Mouse (Mus musculus) activated CD4-positive, CD25-positive, alpha-beta regulatory T cell (primary cell): ENCODE data around the gene Ccer2. TPM values are rescaled to one million over a fixed set of nuclear protein-coding genes. Genes with fewer than 3 reads are reported as not detected.

ENCODE experiments used
- polyA plus RNA-seq, 2 experiments: library from polyadenylated mRNA; unstranded; fragments of 100-300 nt; shearing (Covaris generic); gene quantifications; one replicate each; pipeline ENCODE4 v1.2.1; 2017

Ccer2 gene
- polyA plus RNA-seq, result not detected

DNA sequence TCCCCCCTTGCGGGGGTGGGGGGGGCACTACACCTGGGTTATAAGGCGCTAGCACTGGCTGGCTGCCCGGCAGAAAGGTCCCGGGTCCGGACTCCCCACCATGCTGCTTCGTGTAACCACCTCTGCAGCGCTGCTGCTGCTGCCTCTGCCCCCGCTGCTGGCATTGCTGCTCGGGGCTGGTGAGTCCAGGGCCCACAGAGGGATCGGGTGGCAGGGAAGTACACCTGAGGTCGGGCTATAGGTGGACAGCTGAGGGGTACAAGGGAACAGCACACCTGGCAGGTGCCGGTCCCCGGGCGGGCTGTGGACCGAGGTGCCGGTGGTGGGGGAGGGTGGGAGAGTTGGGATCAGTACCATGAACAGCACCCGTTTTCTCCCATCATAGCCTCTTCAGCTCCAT lies at the start of gene Ccer2:
Gene Ccer2 (plus strand): TSS at position 96 of the 400 bp plus-strand sequence.

DNA sequence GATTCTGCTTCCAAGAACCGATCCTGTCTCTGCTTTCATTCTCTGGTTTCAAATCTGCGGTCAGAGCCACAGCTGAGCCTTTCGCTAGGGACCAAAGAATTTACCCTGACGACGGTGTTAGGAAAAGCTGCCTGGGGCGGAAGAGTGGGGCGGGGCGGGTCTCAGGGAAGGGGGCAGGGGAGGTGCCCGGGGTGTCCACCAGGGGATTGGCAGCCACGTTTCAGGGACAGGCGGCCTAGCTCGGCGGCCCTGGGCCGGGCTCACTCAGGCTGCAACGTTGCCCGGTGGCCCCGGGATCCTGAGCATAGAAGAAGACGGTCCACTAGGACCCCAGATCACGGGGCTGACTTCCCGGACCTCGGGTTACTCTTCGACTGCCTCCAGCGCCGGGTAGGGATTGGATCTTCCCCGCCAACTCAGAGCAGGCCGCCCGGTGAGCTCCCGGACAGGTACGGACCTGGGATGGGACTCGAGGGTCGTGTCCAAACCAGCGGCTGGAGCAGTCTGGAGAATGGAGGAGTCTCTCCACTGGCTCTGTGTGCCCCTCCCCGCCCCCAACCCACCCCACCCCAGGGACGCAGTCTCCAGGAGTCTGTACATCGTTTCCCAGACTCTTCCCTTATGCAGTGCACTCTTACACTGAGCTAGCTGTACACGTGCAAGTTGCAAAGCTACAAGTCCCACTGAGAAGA lies 39.2 kb upstream of the Ccer2 start, which contains the start of gene Fbxo17:
Gene Fbxo17 (plus strand): TSS at position 215 of the 692 bp plus-strand sequence.

DNA sequence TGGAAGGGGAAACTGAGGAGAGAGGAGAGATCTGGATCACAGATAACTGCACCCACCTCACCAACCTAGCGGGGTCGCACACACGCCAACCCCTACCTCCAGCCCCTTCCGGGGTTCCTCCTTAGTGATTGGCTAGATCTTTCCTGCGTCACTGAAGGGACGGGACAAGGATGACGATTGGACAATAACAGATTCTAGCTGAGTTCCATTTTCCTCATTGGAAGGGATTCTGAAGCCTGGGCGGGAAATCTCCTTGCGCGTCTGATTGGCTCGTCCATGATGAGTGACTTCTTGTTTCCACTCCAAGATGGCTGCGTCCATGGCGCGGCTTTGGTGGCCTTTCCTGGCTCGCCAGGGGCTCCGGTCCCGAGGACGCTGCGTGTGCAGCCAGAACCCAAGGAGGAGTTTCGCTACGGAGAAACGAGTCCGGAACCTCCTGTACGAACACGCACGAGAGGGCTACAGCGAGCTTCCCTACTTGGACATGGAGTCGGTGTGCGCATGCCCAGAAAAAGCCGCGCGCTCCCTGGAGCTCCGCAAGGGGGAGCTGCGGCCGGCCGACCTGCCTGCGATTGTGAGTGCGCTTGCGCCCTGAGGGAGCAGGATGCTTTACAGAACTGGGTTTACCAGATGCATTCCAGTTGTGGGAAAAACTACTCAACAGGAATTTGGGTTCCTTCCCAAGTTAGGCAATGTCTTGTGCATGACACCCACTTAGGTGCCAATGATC lies 14.1 kb upstream of the Ccer2 start, which contains the start of the genes Mrps12 and Sars2:
Gene Mrps12 (minus strand): TSS at position 112 of the 730 bp plus-strand sequence.
Gene Sars2 (plus strand): TSS at position 284 of the 730 bp plus-strand sequence.

DNA sequence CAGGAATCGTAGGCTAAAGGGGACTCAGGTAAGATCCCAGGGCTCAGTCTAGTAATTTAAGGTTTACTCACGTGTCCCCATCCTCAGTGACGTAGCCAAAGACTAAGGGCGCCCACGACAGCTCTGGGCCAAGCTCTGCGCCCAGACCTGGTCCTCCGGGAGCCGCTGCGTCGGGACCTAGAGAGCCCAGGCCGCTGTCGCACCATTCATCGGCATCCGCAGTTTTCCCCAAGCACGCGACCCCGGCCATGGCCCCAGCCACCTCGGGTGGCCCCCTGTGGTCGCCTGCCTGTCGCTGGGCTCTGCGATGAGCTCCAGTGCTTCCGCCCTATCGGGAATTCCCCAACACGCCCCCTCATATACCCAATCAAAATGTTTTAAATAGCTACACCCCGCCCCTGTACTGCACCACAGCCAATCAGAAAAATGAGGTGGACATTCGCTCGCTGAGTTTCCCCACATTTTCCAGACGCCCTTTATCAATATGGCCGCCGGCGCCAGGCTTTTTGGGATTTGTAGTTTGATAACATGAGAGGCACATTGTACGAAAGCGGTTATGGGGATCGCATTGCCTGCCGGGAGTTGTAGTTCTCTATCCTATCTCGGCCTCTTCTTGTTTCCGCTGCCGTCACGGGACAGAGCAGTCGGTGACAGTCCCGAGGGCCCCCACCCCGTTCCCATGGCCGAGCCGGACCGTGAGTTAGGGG lies 10.4 kb downstream of the Ccer2 start, which contains the start of gene Sirt2:
Gene Sirt2 (plus strand): TSS at position 563 of the 707 bp plus-strand sequence.

DNA sequence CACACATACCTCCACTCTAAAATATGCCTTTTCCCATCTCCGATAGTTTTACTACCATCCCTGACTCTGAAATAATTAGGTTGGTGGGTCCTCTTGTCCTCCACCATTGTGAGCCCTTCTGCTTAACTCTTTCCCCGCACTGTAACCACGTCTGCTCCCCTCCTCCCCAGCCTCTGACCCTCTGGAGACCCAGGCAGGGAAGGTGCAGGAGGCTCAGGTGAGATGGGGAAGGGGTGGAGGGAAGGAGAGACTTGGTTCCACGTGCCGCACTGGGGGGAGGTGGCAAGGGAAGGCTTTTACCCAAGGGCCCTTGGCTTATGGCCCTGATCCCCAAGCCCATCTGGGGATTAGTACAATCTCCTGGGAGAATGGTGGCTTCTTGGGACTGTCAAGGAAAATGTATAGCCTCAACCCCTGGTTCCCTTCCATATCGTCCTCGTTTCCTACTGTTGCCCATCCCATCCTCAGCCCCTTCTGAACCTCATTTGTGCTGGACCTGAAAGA lies 11.5 kb downstream of the Ccer2 start, which contains the start of gene Nfkbib:
Gene Nfkbib (minus strand): TSS at position 51 of the 504 bp plus-strand sequence.

DNA sequence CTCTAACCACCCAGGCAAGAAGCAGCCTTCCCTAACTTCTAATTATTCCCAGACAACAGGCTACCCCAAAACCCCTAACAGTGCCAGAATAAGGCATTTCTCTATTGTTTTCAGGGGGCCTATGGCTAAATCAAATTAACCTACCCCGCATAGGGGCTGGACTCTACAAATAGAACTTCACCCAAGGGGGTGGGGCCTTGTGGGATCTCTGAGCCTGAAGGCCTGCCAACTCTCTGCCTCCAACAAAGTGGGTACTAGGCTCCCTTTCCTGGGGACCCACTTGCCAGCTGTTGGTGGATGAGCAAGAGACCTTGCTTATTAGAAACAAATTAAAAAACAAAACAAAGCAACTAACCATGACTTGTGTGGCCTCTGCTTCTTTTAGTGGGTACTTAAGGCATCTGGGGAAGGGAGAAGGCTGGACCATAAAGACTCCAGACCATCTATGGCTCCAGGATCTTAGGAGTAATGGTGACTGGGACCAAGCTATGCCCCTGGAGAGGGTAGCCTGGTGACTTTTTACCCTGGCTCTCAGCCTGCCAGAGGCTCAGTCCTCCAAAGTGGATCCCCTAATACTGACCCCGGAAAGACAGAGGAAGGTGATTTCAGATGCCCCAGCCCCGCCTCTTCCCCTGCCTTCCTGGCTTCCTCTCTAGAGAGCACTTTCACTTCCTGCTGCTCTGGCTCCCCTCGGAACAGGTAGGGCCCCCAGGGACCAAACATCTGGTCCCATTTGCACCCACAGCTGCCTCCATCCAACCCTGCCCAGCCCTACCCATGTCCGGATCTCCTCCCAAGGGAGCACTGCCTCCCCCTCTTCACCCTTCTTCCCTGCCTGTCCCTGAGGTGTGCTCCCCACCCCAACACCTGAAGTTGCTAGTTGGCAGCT lies 32.6 kb downstream of the Ccer2 start, which contains the start of gene Rinl:
Gene Rinl (plus strand): TSS at position 663 of the 889 bp plus-strand sequence.

DNA sequence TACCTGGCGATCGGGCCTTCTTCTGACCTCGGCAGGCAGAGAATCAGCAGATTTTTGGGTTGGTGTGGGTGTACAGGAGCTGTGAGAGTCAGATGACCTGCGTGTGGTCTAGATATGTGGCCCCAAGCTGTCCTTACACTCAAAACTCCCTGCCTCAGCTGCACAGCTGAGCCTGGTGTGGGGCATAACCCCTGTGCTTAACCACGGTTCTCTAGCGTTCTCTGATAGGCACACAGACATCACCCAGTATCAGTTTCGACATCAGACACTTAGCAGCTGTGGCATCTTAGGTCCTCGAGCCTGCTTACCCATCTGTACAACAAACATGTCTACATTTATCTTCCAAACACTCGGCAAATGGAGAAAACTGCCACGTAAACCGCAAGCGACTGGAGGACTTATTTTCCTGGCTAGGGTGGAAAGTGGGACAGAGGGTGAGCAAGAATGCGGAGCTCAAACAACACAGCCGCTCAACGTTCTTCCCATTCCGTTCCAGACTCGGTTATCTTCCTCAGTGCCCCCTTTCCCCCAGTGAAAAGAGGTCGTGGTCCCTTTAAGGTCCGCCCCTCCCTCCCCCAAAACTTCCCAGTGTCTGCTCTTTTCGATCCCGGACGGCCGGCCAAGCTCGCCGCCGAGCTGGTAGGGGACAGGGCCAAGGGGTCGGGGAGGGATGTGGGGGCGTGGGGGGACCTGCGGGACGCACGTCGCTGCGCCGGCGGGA lies 52.4 kb downstream of the Ccer2 start, which contains the start of gene Hnrnpl:
Gene Hnrnpl (plus strand): TSS at position 321 of the 721 bp plus-strand sequence.

Other genes starting within 250 kb of the Ccer2 start
- not detected for gene Ifnl2, start 245.7 kb upstream of the Ccer2 start, polyA plus RNA-seq
- not detected for gene Ifnl3, start 233.3 kb upstream of the Ccer2 start, polyA plus RNA-seq
- not detected for gene Sycn, start 215.3 kb upstream of the Ccer2 start, polyA plus RNA-seq
- under 1 TPM; 0.22 to 0.38 TPM for gene Nccrp1, start 208.9 kb upstream of the Ccer2 start, polyA plus RNA-seq
- gene Samd4b, start 158.0 kb upstream of the Ccer2 start, polyA plus RNA-seq, result 10 to 100 TPM; 25.4 to 29.9 TPM
- gene Pak4, start 158.0 kb upstream of the Ccer2 start, polyA plus RNA-seq, result 1 to 10 TPM; 6.8 to 7.7 TPM
- gene Acp7, start 124.8 kb upstream of the Ccer2 start, polyA plus RNA-seq, result not detected
- 1 to 10 TPM; 4.2 to 6.6 TPM for gene Fbxo27, start 63.3 kb upstream of the Ccer2 start, polyA plus RNA-seq
- gene Fbxo17, start 39.4 kb upstream of the Ccer2 start, polyA plus RNA-seq, result 10 to 100 TPM in 1 of 2 experiments, 1 to 10 TPM in 1; 9.6 to 16.2 TPM
- 10 to 100 TPM; 94.8 to 97.2 TPM for gene Mrps12, start 14.4 kb upstream of the Ccer2 start, polyA plus RNA-seq
- gene Sars2, start 14.2 kb upstream of the Ccer2 start, polyA plus RNA-seq, result 10 to 100 TPM; 19.8 to 23.6 TPM
- 100 to 1,000 TPM in 1 of 2 experiments, 10 to 100 TPM in 1; 74.7 to 117 TPM for gene Sirt2, start 10.6 kb downstream of the Ccer2 start, polyA plus RNA-seq
- 100 to 1,000 TPM; 102 to 109 TPM for gene Nfkbib, start 11.3 kb downstream of the Ccer2 start, polyA plus RNA-seq
- 100 to 1,000 TPM; 220 to 310 TPM for gene Rinl, start 32.8 kb downstream of the Ccer2 start, polyA plus RNA-seq
- 100 to 1,000 TPM; 305 to 311 TPM for gene Hnrnpl, start 52.4 kb downstream of the Ccer2 start, polyA plus RNA-seq
- gene Ech1, start 69.0 kb downstream of the Ccer2 start, polyA plus RNA-seq, result 100 to 1,000 TPM; 187 to 201 TPM
- gene Lgals4, start 77.7 kb downstream of the Ccer2 start, polyA plus RNA-seq, result 10 to 100 TPM; 16.8 to 29.9 TPM
- gene Lgals7, start 107.7 kb downstream of the Ccer2 start, polyA plus RNA-seq, result 10 to 100 TPM in 1 of 2 experiments, 1 to 10 TPM in 1; 3.2 to 11.6 TPM
- under 1 TPM in 1 of 2 experiments, not detected in 1; 0.65 TPM for gene Capn12, start 125.2 kb downstream of the Ccer2 start, polyA plus RNA-seq
- 100 to 1,000 TPM; 157 to 274 TPM for gene Actn4, start 206.2 kb downstream of the Ccer2 start, polyA plus RNA-seq
- gene Eif3k, start 225.7 kb downstream of the Ccer2 start, polyA plus RNA-seq, result 100 to 1,000 TPM; 357 to 451 TPM
- 100 to 1,000 TPM; 152 to 176 TPM for gene Map4k1, start 225.9 kb downstream of the Ccer2 start, polyA plus RNA-seq